Mouse (Mus musculus): Measurements from ENCODE around the gene Higd1b. TPM values are rescaled to one million over a fixed set of nuclear protein-coding genes. Genes with fewer than 3 reads are reported as not detected.

Higd1b gene
- polyA plus RNA-seq, 1 experiment: not detected

DNA sequence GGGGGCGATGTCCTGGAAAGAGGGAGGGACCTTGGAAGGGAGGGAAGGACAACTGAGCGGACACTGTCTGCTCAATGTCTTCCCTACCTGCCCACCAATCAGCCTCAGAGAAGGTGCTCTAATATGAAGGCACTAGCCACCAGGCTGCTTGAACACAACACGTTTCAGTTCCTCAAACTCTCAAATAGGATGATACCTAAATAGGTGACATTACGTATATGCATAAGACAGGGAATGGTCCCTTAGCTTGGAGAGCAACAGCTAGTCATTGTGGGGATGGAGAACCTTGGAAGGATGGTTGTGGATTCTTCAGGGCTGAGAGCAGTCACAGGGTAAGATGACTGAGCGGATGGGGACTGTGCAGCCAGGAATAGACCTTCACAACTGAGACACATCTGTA lies 51.8 kb downstream of the Higd1b start:
- H3K27me3 ChIP-seq (ENCODE audit: control insufficient read depth, insufficient read depth, low read length, poor library complexity, severe bottlenecking): no peaks in the 10 kb centered on the region
- TF ChIP-seq CTCF (IDR thresholded peaks at IDR 0.05; ENCODE audit: low read depth, low read length): no peak
- H3K27ac ChIP-seq (ENCODE audit: insufficient read depth, low read length): no peak overlapping the region
- H3K9ac ChIP-seq (ENCODE audit: low read depth, poor library complexity, severe bottlenecking): no peak overlapping the region
- no peak overlapping the region for H3K4me3 ChIP-seq (ENCODE audit: low read depth, low read length)
- no peaks in the 10 kb centered on the region for H3K4me1 ChIP-seq (ENCODE audit: control insufficient read depth, insufficient read depth, low read length)
- no peaks in the 10 kb centered on the region for H3K36me3 ChIP-seq (ENCODE audit: control insufficient read depth, insufficient read depth, low read length, poor library complexity, severe bottlenecking)
- H3K9me3 ChIP-seq (replicated peaks; ENCODE audit: control insufficient read depth, insufficient read depth, low read length, poor library complexity, severe bottlenecking): no peaks in the 10 kb centered on the region

Other genes starting within 250 kb of the Higd1b start
- 30.3 and 36.1 TPM in 2 replicates for gene Fzd2, start 231.5 kb upstream of the Higd1b start, polyA plus RNA-seq (2011; ENCODE audit: insufficient read depth, insufficient read length, low read depth, missing spikeins)
- gene Meioc, start 172.1 kb upstream of the Higd1b start, polyA plus RNA-seq (2011; ENCODE audit: insufficient read depth, insufficient read length, low read depth, missing spikeins): 8.8 and 9.4 TPM in 2 replicates
- 53.9 and 62.0 TPM in 2 replicates for gene Ccdc43, start 138.1 kb upstream of the Higd1b start, polyA plus RNA-seq (2011; ENCODE audit: insufficient read depth, insufficient read length, low read depth, missing spikeins)
- gene Adam11, start 74.4 kb upstream of the Higd1b start, polyA plus RNA-seq (2011; ENCODE audit: insufficient read depth, insufficient read length, low read depth, missing spikeins): 1.2 and 2.4 TPM in 2 replicates
- 67.4 and 71.0 TPM in 2 replicates for gene Gjc1, start 16.1 kb upstream of the Higd1b start, polyA plus RNA-seq (2011; ENCODE audit: insufficient read depth, insufficient read length, low read depth, missing spikeins)
- gene Eftud2, start 45.1 kb downstream of the Higd1b start, polyA plus RNA-seq (2011; ENCODE audit: insufficient read depth, insufficient read length, low read depth, missing spikeins): 152 and 195 TPM in 2 replicates
- gene Ccdc103, start 45.4 kb downstream of the Higd1b start, polyA plus RNA-seq (2011; ENCODE audit: insufficient read depth, insufficient read length, low read depth, missing spikeins): 0.37 and 1.2 TPM in 2 replicates
- not detected in 2 replicates for gene Fam187a, start 49.3 kb downstream of the Higd1b start, polyA plus RNA-seq (2011; ENCODE audit: insufficient read depth, insufficient read length, low read depth, missing spikeins)
- gene Gfap, start 65.1 kb downstream of the Higd1b start, polyA plus RNA-seq (2011; ENCODE audit: insufficient read depth, insufficient read length, low read depth, missing spikeins): not detected in 2 replicates
- gene Kif18b, start 89.3 kb downstream of the Higd1b start, polyA plus RNA-seq (2011; ENCODE audit: insufficient read depth, insufficient read length, low read depth, missing spikeins): 72.3 and 75.4 TPM in 2 replicates
- 4.8 and 5.9 TPM in 2 replicates for gene C1ql1, start 110.8 kb downstream of the Higd1b start, polyA plus RNA-seq (2011; ENCODE audit: insufficient read depth, insufficient read length, low read depth, missing spikeins)
- 101 TPM in 2 replicates for gene Nmt1, start 192.3 kb downstream of the Higd1b start, polyA plus RNA-seq (2011; ENCODE audit: insufficient read depth, insufficient read length, low read depth, missing spikeins)
- gene Dcakd, start 192.5 kb downstream of the Higd1b start, polyA plus RNA-seq (2011; ENCODE audit: insufficient read depth, insufficient read length, low read depth, missing spikeins): 120 and 134 TPM in 2 replicates